Mouse (Mus musculus) small intestine, adult 2 months (tissue): ENCODE measurements around the gene Rsph1. TPM values are rescaled to one million over a fixed set of nuclear protein-coding genes. Genes with fewer than 3 reads are reported as not detected.

ENCODE experiments used
- H3K27ac ChIP-seq: fragments of 200-500 bp; 2 replicates; pipeline ENCODE4 v1.5.1; 2012; ENCODE audit warnings: low read depth, low read length, control low read depth, inconsistent platforms; ENCODE audit not compliant: insufficient read depth
- H3K27me3 ChIP-seq: fragments of 200-500 bp; 2 replicates; pipeline ENCODE4 v1.6.1; 2012; ENCODE audit warnings: mild to moderate bottlenecking, moderate library complexity, low read length, inconsistent platforms; ENCODE audit not compliant: control insufficient read depth, insufficient read depth
- H3K36me3 ChIP-seq: fragments of 200-500 bp; 2 replicates; pipeline ENCODE4 v1.6.1; 2012; ENCODE audit warnings: mild to moderate bottlenecking, low read length, control low read depth, inconsistent platforms; ENCODE audit not compliant: control insufficient read depth, insufficient read depth
- H3K4me1 ChIP-seq: fragments of 200-500 bp; 2 replicates; pipeline ENCODE4 v1.6.1; 2012; ENCODE audit warnings: low read length, inconsistent platforms, mixed read lengths; ENCODE audit not compliant: control insufficient read depth, insufficient read depth, insufficient read length
- H3K4me3 ChIP-seq: fragments of 200-500 bp; 2 replicates; pipeline ENCODE4 v1.5.1; 2012; ENCODE audit warnings: low read depth, mild to moderate bottlenecking, control low read depth, inconsistent platforms, low read length, moderate library complexity
- CTCF ChIP-seq: fragments of 200-500 bp; IDR thresholded peaks from 2 replicates; pipeline ENCODE4 v1.5.1; 2012; ENCODE audit warnings: low read depth, mild to moderate bottlenecking, control low read depth, inconsistent platforms, low read length, moderate library complexity, mixed read lengths; ENCODE audit not compliant: insufficient replicate concordance, insufficient read length; ENCODE audit errors: extremely low read depth
- POLR2A ChIP-seq: fragments of 200-500 bp; IDR thresholded peaks from 2 replicates; pipeline ENCODE4 v1.6.1; 2012; ENCODE audit warnings: low read depth, mild to moderate bottlenecking, control low read depth, inconsistent platforms, low read length, moderate library complexity
- WGBS: fragments of 180-500 bp; shearing (Covaris S2); methylation state at CpG from one replicate; pipeline ENCODE4 v1.1.7; 2018; 5-methylcytosine and 5-hydroxymethylcytosine counted together
- polyA plus RNA-seq: library from polyadenylated mRNA; depleted of rRNA; stranded (reverse); fragments of >200 nt; gene quantifications from 2 replicates; pipeline ENCODE4 v1.2.3, GENCODE M21; 2012

Gene Rsph1
- polyA plus RNA-seq, 1 experiment: 0.46 TPM

- WGBS: 72% methylated on average over 9 of the region's 9 CpGs
Observed at GRCm38 (mm10) chr17:31311047-31311446, 33.9 kb upstream of the Rsph1 start.

GRCm38 (mm10) chr17:31309281-31309793 lies 32.2 kb upstream of the Rsph1 start:
- Histone ChIP-seq H3K4me1 (peaks cover 27% of the 10 kb centered on the region), H3K27ac (peak overlapping the region; percentile 43; the same call in 1 of the 2 replicates), H3K36me3 (peaks cover 18% of the 10 kb centered on the region), H3K27me3 (no peaks in the 10 kb centered on the region), H3K4me3 (no peak overlapping the region)
- TF ChIP-seq CTCF (no peak), POLR2A (no peak)
- 64% methylated on average over 6 of the region's 6 CpGs for WGBS

More at GRCm38 (mm10) chr17:31311047-31311446, 33.9 kb upstream of the Rsph1 start:
- Histone ChIP-seq H3K4me1 (peaks cover 19% of the 10 kb centered on the region), H3K27me3 (no peaks in the 10 kb centered on the region), H3K36me3 (peaks cover 29% of the 10 kb centered on the region), H3K27ac (no peak overlapping the region), H3K4me3 (no peak overlapping the region)
- TF ChIP-seq POLR2A (no peak), CTCF (no peak)

DNA sequence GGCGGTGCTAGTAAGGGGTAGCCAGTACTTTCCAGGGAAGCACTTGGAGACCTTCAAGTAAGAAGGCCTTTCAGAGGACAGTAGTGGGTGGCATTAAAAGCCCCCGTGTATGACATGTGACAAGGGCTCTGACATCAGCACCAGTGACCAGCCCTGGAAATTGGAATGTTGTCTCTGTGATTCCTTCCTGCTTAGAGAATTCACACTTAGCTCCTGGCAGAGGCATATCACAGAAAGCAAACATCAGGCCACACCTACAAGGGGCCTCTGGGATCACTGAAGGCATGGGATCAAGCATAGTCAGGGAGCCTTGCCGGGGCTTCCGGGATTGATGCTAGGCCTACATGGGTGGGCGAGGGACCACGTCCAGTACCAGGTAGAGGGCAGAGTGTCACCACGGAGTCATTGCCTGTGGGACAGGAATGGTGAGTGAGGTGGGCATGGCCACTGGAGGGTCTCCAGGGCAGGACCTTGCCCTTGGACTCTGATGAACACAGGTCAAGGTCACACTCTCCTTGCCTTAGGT lies 31.2 kb upstream of the Rsph1 start:
- Histone ChIP-seq H3K27ac (peak overlapping the region; percentile 15; the same call in 1 of the 2 replicates), H3K4me3 (no peak overlapping the region), H3K4me1 (peaks cover 30% of the 10 kb centered on the region), H3K27me3 (no peaks in the 10 kb centered on the region), H3K36me3 (peaks cover 18% of the 10 kb centered on the region)
- 42% methylated on average over 7 of the region's 7 CpGs for WGBS
- TF ChIP-seq POLR2A (no peak), CTCF (no peak)

GRCm38 (mm10) chr17:31307756-31308155 lies 30.6 kb upstream of the Rsph1 start:
- TF ChIP-seq CTCF (no peak), POLR2A (no peak)
- Histone ChIP-seq H3K36me3 (peaks cover 24% of the 10 kb centered on the region), H3K4me3 (no peak overlapping the region), H3K4me1 (peaks cover 30% of the 10 kb centered on the region), H3K27ac (peak overlapping the region; percentile 15; the same call in 1 of the 2 replicates), H3K27me3 (no peaks in the 10 kb centered on the region)
- 31% methylated on average over 3 of the region's 3 CpGs for WGBS

DNA sequence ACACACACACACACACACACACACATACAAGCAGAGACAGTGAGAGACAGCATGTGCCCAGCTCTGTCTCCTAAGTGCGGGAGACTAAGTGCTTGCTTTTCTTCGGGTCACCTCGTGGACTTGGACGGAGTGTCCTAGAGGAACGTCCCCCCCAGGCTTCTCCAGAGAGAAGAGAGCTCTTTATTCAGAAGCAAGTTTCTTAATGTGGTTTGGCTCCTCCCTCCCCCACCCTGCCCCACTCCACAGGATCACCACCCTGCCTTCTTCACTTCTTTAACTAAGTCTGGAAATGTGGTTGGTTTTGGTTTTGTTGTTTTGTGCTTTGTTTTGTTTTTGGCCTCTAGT lies 28.6 kb upstream of the Rsph1 start:
- Histone ChIP-seq H3K36me3 (peaks cover 31% of the 10 kb centered on the region), H3K4me1 (peaks cover 32% of the 10 kb centered on the region), H3K27me3 (no peaks in the 10 kb centered on the region), H3K4me3 (peak overlapping the region; percentile 13; the same call in 1 of the 2 replicates), H3K27ac (peak overlapping the region; percentile 96)
- no peak for TF ChIP-seq CTCF
- TF ChIP-seq POLR2A: no peak
- WGBS: 22% methylated on average over 5 of the region's 5 CpGs

- H3K4me1 ChIP-seq: peaks cover 34% of the 10 kb centered on the region
- no peaks in the 10 kb centered on the region for H3K27me3 ChIP-seq
- 26% methylated on average over 12 of the region's 12 CpGs for WGBS
- no peak for TF ChIP-seq POLR2A
- TF ChIP-seq CTCF: no peak
- H3K36me3 ChIP-seq: peaks cover 31% of the 10 kb centered on the region
- H3K27ac ChIP-seq: peak overlapping the region; percentile 96
- H3K4me3 ChIP-seq: peak overlapping the region; percentile 13; the same call in 1 of the 2 replicates
Observed at GRCm38 (mm10) chr17:31304895-31305775, 28.0 kb upstream of the Rsph1 start.

GRCm38 (mm10) chr17:31303401-31303800 lies 26.2 kb upstream of the Rsph1 start:
- 90% methylated on average over 4 of the region's 4 CpGs for WGBS

More at GRCm38 (mm10) chr17:31303401-31303800, 26.2 kb upstream of the Rsph1 start:
- peaks cover 24% of the 10 kb centered on the region for H3K36me3 ChIP-seq
- no peaks in the 10 kb centered on the region for H3K27me3 ChIP-seq
- TF ChIP-seq POLR2A (no peak), CTCF (no peak)
- H3K4me1 ChIP-seq: peaks cover 34% of the 10 kb centered on the region
- H3K27ac ChIP-seq: no peak overlapping the region
- H3K4me3 ChIP-seq: no peak overlapping the region
